Mouse (Mus musculus) liver, adult 2 months (tissue): ENCODE data around the gene Asb11. TPM values are rescaled to one million over a fixed set of nuclear protein-coding genes. Genes with fewer than 3 reads are reported as not detected.

Experiments used
- DNase-seq: peaks from one replicate; pipeline ENCODE4 v3.0.0-alpha.2; 2011; ENCODE audit warnings: low read depth, low spot score; ENCODE audit errors: extremely low read depth
- H3K27ac ChIP-seq: fragments of 200-500 bp; replicated peaks from 2 replicates; pipeline ENCODE4 v1.5.1; 2012; ENCODE audit warnings: low read depth, mild to moderate bottlenecking, control low read depth, inconsistent platforms, low read length; ENCODE audit not compliant: insufficient read depth
- H3K27me3 ChIP-seq: fragments of 200-500 bp; 2 replicates; pipeline ENCODE4 v1.6.1; 2012; ENCODE audit warnings: mild to moderate bottlenecking, moderate library complexity, low read length, inconsistent platforms; ENCODE audit not compliant: control insufficient read depth, insufficient read depth
- H3K36me3 ChIP-seq: fragments of 200-500 bp; 2 replicates; pipeline ENCODE4 v1.6.1; 2012; ENCODE audit warnings: low read length, inconsistent platforms; ENCODE audit not compliant: control insufficient read depth, insufficient read depth
- H3K4me1 ChIP-seq: fragments of 200-500 bp; 2 replicates; pipeline ENCODE4 v1.6.1; 2011; ENCODE audit warnings: low read length; ENCODE audit not compliant: control insufficient read depth, insufficient read depth
- H3K4me3 ChIP-seq: fragments of 200-500 bp; 2 replicates; pipeline ENCODE4 v1.5.1; 2011; ENCODE audit warnings: low read depth, mild to moderate bottlenecking, control low read depth, low read length, moderate library complexity; ENCODE audit not compliant: insufficient read depth
- H3K79me2 ChIP-seq: fragments of 200-500 bp; 2 replicates; pipeline ENCODE4 v1.6.1; 2012; ENCODE audit warnings: inconsistent platforms, mild to moderate bottlenecking, low read length, moderate library complexity; ENCODE audit not compliant: control insufficient read depth, insufficient read depth
- H3K9ac ChIP-seq: fragments of 200-500 bp; 2 replicates; pipeline ENCODE4 v1.6.1; 2012; ENCODE audit warnings: low read depth, mild to moderate bottlenecking, control low read depth, inconsistent platforms, low read length
- CTCF ChIP-seq: fragments of 200-500 bp; IDR thresholded peaks from 2 replicates; pipeline ENCODE4 v1.5.1; 2011; ENCODE audit warnings: low read depth, low read length, control low read depth
- POLR2A ChIP-seq: fragments of 200-500 bp; IDR thresholded peaks from 2 replicates; pipeline ENCODE4 v1.6.1; 2011; ENCODE audit warnings: low read length, control low read depth; ENCODE audit not compliant: insufficient read depth; ENCODE audit errors: extremely low read depth
- WGBS: fragments of 180-500 bp; shearing (Covaris S2); methylation state at CpG from one replicate; pipeline ENCODE4 v1.1.7; 2018; 5-methylcytosine and 5-hydroxymethylcytosine counted together
- polyA plus RNA-seq: library from polyadenylated mRNA; depleted of rRNA; stranded (reverse); fragments of >200 nt; gene quantifications from 2 replicates; pipeline ENCODE4 v1.2.3, GENCODE M21; 2012; rRNA removed
- total RNA-seq: library from RNA; depleted of rRNA; stranded (reverse); fragments of >200 nt; gene quantifications from 2 replicates; pipeline ENCODE4 v1.2.3, GENCODE M21; 2014; rRNA removed

Gene Asb11
- total and polyA plus RNA-seq, 2 experiments = 0.09 TPM; not detected in 1

DNA sequence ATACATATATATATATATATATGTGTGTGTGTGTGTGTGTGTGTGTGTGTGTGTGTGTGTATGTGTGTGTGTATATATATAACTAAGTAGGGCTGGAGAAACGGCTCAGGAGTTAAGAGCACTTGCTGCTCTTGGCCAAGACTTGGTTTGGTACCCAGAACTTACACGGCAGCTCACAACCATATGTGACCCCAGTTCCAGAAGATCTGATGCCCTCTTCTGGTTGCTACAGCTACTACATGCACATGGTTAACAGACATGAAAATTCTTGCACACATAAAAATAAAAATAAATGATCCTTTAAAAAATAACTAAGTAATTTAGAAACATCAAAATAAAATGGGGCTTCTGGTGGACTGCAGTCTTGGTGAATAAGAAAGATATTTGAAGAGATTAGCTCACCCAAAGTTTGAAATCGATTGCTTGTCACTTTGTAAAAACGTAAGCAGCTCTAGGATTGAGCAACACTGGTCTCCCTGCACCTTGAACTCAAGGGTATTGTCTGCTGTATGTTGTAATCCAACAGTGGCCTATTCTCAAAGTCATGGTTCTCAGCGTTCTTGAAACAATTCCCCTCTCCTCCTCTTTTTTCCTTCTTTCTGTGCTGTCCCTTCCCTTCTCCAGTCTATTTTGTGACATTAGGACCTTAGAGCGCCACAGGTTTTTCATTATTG lies 22.5 kb downstream of the Asb11 start:
- Histone ChIP-seq H3K9ac (no peak overlapping the region), H3K4me3 (no peak overlapping the region), H3K4me1 (peaks cover 4% of the 10 kb centered on the region; the same call in 1 of the 2 replicates), H3K79me2 (no peaks in the 10 kb centered on the region), H3K36me3 (no peaks in the 10 kb centered on the region), H3K27ac (peak overlapping the region; percentile 58; the same call in 1 of the 2 replicates), H3K27me3 (no peaks in the 10 kb centered on the region)
- WGBS = 26% methylated on average over 5 of the region's 6 CpGs
- TF ChIP-seq POLR2A (no peak), CTCF (no peak)
- DNase-seq = peak; percentile 91

DNA sequence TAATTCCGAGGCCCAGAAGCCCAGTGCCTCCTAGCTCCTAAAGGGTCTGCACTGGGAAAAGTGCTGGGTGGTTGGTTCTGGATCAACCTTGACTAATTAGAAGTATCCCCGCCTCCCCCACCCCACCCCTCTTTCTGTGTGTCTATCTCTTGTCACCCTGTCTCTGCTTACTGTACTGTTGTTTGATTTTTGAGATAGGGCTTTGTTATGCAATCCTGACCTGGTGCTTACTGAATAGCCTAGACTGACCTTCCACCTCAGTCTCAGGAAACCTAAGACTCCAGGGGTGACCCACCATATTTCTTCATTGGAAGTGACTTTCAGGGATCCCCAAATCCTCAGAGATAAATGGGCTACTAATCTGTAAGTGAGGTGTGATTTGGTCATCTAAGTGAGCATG lies 65.5 kb downstream of the Asb11 start:
- TF ChIP-seq CTCF (no peak), POLR2A (no peak)
- DNase-seq = peak; percentile 55
- Histone ChIP-seq H3K79me2 (no peaks in the 10 kb centered on the region), H3K4me3 (no peak overlapping the region), H3K9ac (no peak overlapping the region), H3K36me3 (no peaks in the 10 kb centered on the region), H3K27ac (no peak overlapping the region), H3K27me3 (no peaks in the 10 kb centered on the region), H3K4me1 (no peaks in the 10 kb centered on the region)
- WGBS = 33% methylated on average over 2 of the region's 2 CpGs

DNA sequence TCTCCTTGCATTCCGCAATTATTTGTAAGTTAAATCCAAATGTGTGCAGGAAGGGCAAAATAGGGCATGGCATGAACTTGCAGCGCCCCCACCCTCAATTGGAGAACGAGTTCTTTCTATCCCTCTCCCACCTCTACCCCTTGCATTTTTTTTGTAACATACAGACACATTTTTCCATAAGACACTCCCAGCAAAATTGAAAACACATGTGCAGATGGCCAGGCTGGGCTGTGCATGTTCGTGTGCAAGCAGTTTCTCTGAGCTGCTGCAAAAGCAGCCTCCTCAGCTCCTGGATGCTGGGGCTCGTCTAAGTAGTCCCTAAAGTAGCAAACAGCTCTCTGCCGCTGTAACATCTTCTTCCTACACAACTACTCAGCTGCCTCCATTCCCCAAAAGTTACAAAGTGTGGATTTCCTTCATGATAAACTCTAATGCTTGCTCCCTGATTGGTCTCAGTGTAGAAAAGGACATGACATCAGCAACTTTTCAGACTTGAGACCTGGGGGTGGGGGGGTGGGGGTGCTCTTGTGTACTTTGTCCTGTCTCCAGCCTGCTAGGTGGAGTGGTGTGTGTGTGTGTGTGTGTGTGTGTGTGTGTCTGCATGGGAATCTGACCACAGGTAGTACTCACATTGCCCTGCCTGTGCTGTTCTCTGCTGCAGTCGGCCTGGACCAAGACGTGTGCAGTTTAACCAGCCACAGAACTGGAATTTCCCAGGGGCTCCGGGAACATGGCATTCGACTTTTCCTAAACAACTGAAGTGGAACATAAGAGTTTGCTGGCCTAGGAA lies 69.1 kb downstream of the Asb11 start, which contains the start of gene Asb9:
Gene Asb9 (plus strand): TSS at position 619 of the 790 bp plus-strand sequence.
- H3K4me1 ChIP-seq = no peaks in the 10 kb centered on the region
- no peak within 1 kb of the TSS for H3K27ac ChIP-seq
- TF ChIP-seq POLR2A = no peak
- no peak for TF ChIP-seq CTCF
- no peaks in the 10 kb centered on the region for H3K36me3 ChIP-seq
- DNase-seq = no peak
- no peaks in the 10 kb centered on the region for H3K79me2 ChIP-seq
- no peak within 1 kb of the TSS for H3K4me3 ChIP-seq
- H3K27me3 ChIP-seq = no peaks in the 10 kb centered on the region
- 75% methylated on average over 10 of the region's 10 CpGs for WGBS
- H3K9ac ChIP-seq = no peak within 1 kb of the TSS

DNA sequence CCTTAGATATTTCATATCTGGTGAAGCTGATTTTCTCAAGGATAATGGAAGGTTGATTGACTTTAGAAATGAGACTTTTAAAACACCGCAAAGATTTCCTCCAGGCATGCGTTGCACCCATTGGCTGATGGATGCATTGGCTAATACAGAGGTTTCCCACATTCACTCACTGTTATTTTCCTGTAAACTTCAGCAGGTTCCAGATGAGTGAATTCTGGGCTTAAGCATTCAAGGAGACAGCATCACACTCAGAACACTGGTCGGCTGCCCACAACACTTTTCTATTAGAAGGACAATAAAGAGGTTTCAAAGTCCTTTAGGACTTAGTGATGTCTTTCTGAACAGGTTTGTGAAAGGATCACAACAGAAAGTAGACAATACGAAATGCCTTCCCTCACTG lies 70.3 kb downstream of the Asb11 start:
- H3K27ac ChIP-seq = no peak overlapping the region
- no peaks in the 10 kb centered on the region for H3K4me1 ChIP-seq
- no peaks in the 10 kb centered on the region for H3K79me2 ChIP-seq
- WGBS = 85% methylated on average over 4 of the region's 4 CpGs
- no peaks in the 10 kb centered on the region for H3K27me3 ChIP-seq
- H3K9ac ChIP-seq = no peak overlapping the region
- DNase-seq = no peak
- no peak overlapping the region for H3K4me3 ChIP-seq
- H3K36me3 ChIP-seq = no peaks in the 10 kb centered on the region
- TF ChIP-seq POLR2A (no peak), CTCF (no peak)

DNA sequence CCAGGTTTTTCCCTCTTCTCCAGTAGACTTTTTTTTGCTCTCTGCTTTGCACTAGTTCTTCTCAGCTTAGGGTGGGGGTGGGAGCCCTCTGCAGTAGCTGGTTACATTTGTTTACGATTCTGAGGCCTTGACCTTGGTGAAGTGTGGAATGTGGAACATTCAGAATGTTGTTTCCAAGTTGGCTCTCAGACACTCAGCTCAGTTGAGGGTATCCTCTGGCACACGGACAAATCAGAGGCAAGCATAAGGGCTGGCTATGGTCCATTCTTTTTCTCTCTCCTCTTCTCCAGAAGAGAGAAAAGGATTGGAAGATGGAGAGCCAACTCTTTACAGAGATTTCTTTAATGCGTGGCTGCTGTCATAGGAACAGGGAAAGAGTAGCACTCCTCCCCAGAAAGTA lies 71.9 kb downstream of the Asb11 start:
- Histone ChIP-seq H3K27ac (no peak overlapping the region), H3K4me3 (no peak overlapping the region), H3K79me2 (no peaks in the 10 kb centered on the region), H3K9ac (no peak overlapping the region), H3K4me1 (no peaks in the 10 kb centered on the region), H3K27me3 (no peaks in the 10 kb centered on the region), H3K36me3 (no peaks in the 10 kb centered on the region)
- 39% methylated on average over 3 of the region's 3 CpGs for WGBS
- TF ChIP-seq POLR2A = no peak
- TF ChIP-seq CTCF = no peak
- DNase-seq = no peak

Other genes with a start within 250 kb of the Asb11 start
- 0.27 and 0.28 TPM in 2 replicates for gene Bmx, start 178.8 kb upstream of the Asb11 start, total RNA-seq
- 0.09 TPM in 1 of 2 replicates, not detected in the other for gene Bmx, start 178.8 kb upstream of the Asb11 start, polyA plus RNA-seq
- 17.6 and 24.6 TPM in 2 replicates for gene Pir, start 167.6 kb upstream of the Asb11 start, total RNA-seq
- gene Pir, start 167.6 kb upstream of the Asb11 start, polyA plus RNA-seq = 16.0 and 16.3 TPM in 2 replicates
- gene Vegfd, start 63.6 kb upstream of the Asb11 start, total RNA-seq = 1.0 TPM in 2 replicates
- gene Vegfd, start 63.6 kb upstream of the Asb11 start, polyA plus RNA-seq = 0.51 and 1.2 TPM in 2 replicates
- gene Piga, start 17.2 kb upstream of the Asb11 start, total RNA-seq = 3.3 and 3.6 TPM in 2 replicates
- 1.7 and 2.0 TPM in 2 replicates for gene Piga, start 17.2 kb upstream of the Asb11 start, polyA plus RNA-seq
- not detected in 2 replicates for gene Asb9, start 69.3 kb downstream of the Asb11 start, total RNA-seq
- gene Asb9, start 69.3 kb downstream of the Asb11 start, polyA plus RNA-seq = not detected in 2 replicates